Mouse (Mus musculus): ENCODE data around the gene Padi2. TPM values are rescaled to one million over a fixed set of nuclear protein-coding genes. Genes with fewer than 3 reads are reported as not detected.

The Padi2 gene
- polyA plus RNA-seq, 2 experiments = 1.0 to 1.8 TPM

- no peaks in the 10 kb centered on the region for H3K9me3 ChIP-seq (ENCODE audit: control insufficient read depth, low read length)
- no peak overlapping the region for H3K4me2 ChIP-seq (ENCODE audit: low read depth)
- no peak overlapping the region for H3K27ac ChIP-seq
- no peak for DNase-seq (ENCODE audit: low read depth in 3 of 3, low spot score in 3 of 3)
- no peaks in the 10 kb centered on the region for H3K27me3 ChIP-seq (ENCODE audit: control insufficient read depth, insufficient read depth, low read length)
- H3K4me3 ChIP-seq (ENCODE audit: insufficient read depth in 1 of 2, low read depth in 2 of 2, low read length in 2 of 2) = no peak overlapping the region
- no peak overlapping the region for H3K9ac ChIP-seq (replicated peaks)
- H3K4me1 ChIP-seq (replicated peaks; ENCODE audit: control insufficient read depth in 2 of 2, insufficient read depth in 2 of 2, low read length in 1 of 2) = no peaks in the 10 kb centered on the region; a peak in 1 of 4 replicates
- ATAC-seq (ENCODE audit: insufficient read depth) = no peak
- no peaks in the 10 kb centered on the region for H3K36me3 ChIP-seq (replicated peaks; ENCODE audit: control insufficient read depth, insufficient read depth, low read depth)
- WGBS (ENCODE audit: insufficient replicate concordance) = 73% methylated on average over 5 of the region's 5 CpGs
- TF ChIP-seq CTCF (IDR thresholded peaks at IDR 0.05; ENCODE audit: low read depth) (no peak), EP300 (IDR thresholded peaks at IDR 0.05; ENCODE audit: low read depth) (no peak)
Observed at GRCm38 (mm10) chr4:140916296-140916695, 10.2 kb downstream of the Padi2 start.

GRCm38 (mm10) chr4:140917451-140917850 lies 11.3 kb downstream of the Padi2 start:
- ATAC-seq (ENCODE audit: insufficient read depth) (no peak), DNase-seq (ENCODE audit: low read depth in 3 of 3, low spot score in 3 of 3) (no peak)
- no peak overlapping the region for H3K9ac ChIP-seq (replicated peaks)
- H3K27me3 ChIP-seq (ENCODE audit: control insufficient read depth, insufficient read depth, low read length) = no peaks in the 10 kb centered on the region
- 70% methylated on average over 9 of the region's 9 CpGs for WGBS (ENCODE audit: insufficient replicate concordance)
- no peaks in the 10 kb centered on the region for H3K9me3 ChIP-seq (ENCODE audit: control insufficient read depth, low read length)
- H3K27ac ChIP-seq = no peak overlapping the region
- H3K4me2 ChIP-seq (ENCODE audit: low read depth) = no peak overlapping the region
- TF ChIP-seq CTCF (IDR thresholded peaks at IDR 0.05; ENCODE audit: low read depth) = no peak
- TF ChIP-seq EP300 (IDR thresholded peaks at IDR 0.05; ENCODE audit: low read depth) = no peak
- no peaks in the 10 kb centered on the region for H3K36me3 ChIP-seq (replicated peaks; ENCODE audit: control insufficient read depth, insufficient read depth, low read depth)
- H3K4me1 ChIP-seq (replicated peaks; ENCODE audit: control insufficient read depth in 2 of 2, insufficient read depth in 2 of 2, low read length in 1 of 2) = no peaks in the 10 kb centered on the region; a peak in 1 of 4 replicates
- H3K4me3 ChIP-seq (ENCODE audit: insufficient read depth in 1 of 2, low read depth in 2 of 2, low read length in 2 of 2) = no peak overlapping the region

- ATAC-seq (ENCODE audit: insufficient read depth) = no peak
- no peak overlapping the region for H3K4me3 ChIP-seq (ENCODE audit: insufficient read depth in 1 of 2, low read depth in 2 of 2, low read length in 2 of 2)
- no peak for TF ChIP-seq CTCF (IDR thresholded peaks at IDR 0.05; ENCODE audit: low read depth)
- no peak for TF ChIP-seq EP300 (IDR thresholded peaks at IDR 0.05; ENCODE audit: low read depth)
- H3K4me2 ChIP-seq (ENCODE audit: low read depth) = no peak overlapping the region
- H3K9me3 ChIP-seq (ENCODE audit: control insufficient read depth, low read length) = no peaks in the 10 kb centered on the region
- WGBS (ENCODE audit: insufficient replicate concordance) = 13% methylated on average over 11 of the region's 11 CpGs
- no peak for DNase-seq (ENCODE audit: low read depth in 3 of 3, low spot score in 3 of 3)
- no peaks in the 10 kb centered on the region; a peak in 1 of 4 replicates for H3K4me1 ChIP-seq (replicated peaks; ENCODE audit: control insufficient read depth in 2 of 2, insufficient read depth in 2 of 2, low read length in 1 of 2)
- H3K9ac ChIP-seq (replicated peaks) = no peak overlapping the region
- H3K27me3 ChIP-seq (ENCODE audit: control insufficient read depth, insufficient read depth, low read length) = no peaks in the 10 kb centered on the region
- no peak overlapping the region for H3K27ac ChIP-seq
- H3K36me3 ChIP-seq (replicated peaks; ENCODE audit: control insufficient read depth, insufficient read depth, low read depth) = no peaks in the 10 kb centered on the region
Observed at GRCm38 (mm10) chr4:140919974-140920836, 14.1 kb downstream of the Padi2 start.

- Histone ChIP-seq H3K4me3 (ENCODE audit: insufficient read depth in 1 of 2, low read depth in 2 of 2, low read length in 2 of 2) (no peak overlapping the region), H3K9ac (replicated peaks) (no peak overlapping the region), H3K4me2 (ENCODE audit: low read depth) (no peak overlapping the region), H3K27ac (no peak overlapping the region), H3K4me1 (replicated peaks; ENCODE audit: control insufficient read depth in 2 of 2, insufficient read depth in 2 of 2, low read length in 1 of 2) (no peaks in the 10 kb centered on the region; a peak in 1 of 4 replicates), H3K36me3 (replicated peaks; ENCODE audit: control insufficient read depth, insufficient read depth, low read depth) (no peaks in the 10 kb centered on the region), H3K9me3 (ENCODE audit: control insufficient read depth, low read length) (no peaks in the 10 kb centered on the region), H3K27me3 (ENCODE audit: control insufficient read depth, insufficient read depth, low read length) (no peaks in the 10 kb centered on the region)
- TF ChIP-seq EP300 (IDR thresholded peaks at IDR 0.05; ENCODE audit: low read depth) (no peak), CTCF (IDR thresholded peaks at IDR 0.05; ENCODE audit: low read depth) (no peak)
- WGBS (ENCODE audit: insufficient replicate concordance) = 42% methylated on average over 5 of the region's 5 CpGs
- DNase-seq (ENCODE audit: low read depth in 3 of 3, low spot score in 3 of 3) (no peak), ATAC-seq (ENCODE audit: insufficient read depth) (no peak)
Observed at GRCm38 (mm10) chr4:140922508-140922907, 16.4 kb downstream of the Padi2 start.

- Histone ChIP-seq H3K9me3 (ENCODE audit: control insufficient read depth, low read length) (no peaks in the 10 kb centered on the region), H3K27ac (no peak overlapping the region), H3K4me2 (ENCODE audit: low read depth) (no peak overlapping the region), H3K9ac (replicated peaks) (no peak overlapping the region), H3K36me3 (replicated peaks; ENCODE audit: control insufficient read depth, insufficient read depth, low read depth) (no peaks in the 10 kb centered on the region), H3K4me3 (ENCODE audit: insufficient read depth in 1 of 2, low read depth in 2 of 2, low read length in 2 of 2) (no peak overlapping the region), H3K4me1 (replicated peaks; ENCODE audit: control insufficient read depth in 2 of 2, insufficient read depth in 2 of 2, low read length in 1 of 2) (no peaks in the 10 kb centered on the region), H3K27me3 (ENCODE audit: control insufficient read depth, insufficient read depth, low read length) (no peaks in the 10 kb centered on the region)
- TF ChIP-seq EP300 (IDR thresholded peaks at IDR 0.05; ENCODE audit: low read depth) = no peak
- TF ChIP-seq CTCF (IDR thresholded peaks at IDR 0.05; ENCODE audit: low read depth) = no peak
- ATAC-seq (ENCODE audit: insufficient read depth) (no peak), DNase-seq (ENCODE audit: low read depth in 3 of 3, low spot score in 3 of 3) (no peak)
- 34% methylated on average over 8 of the region's 8 CpGs for WGBS (ENCODE audit: insufficient replicate concordance)
Observed at GRCm38 (mm10) chr4:140925648-140926047, 19.5 kb downstream of the Padi2 start.

Data from liver, embryonic 14.5 days (tissue).